Mouse (Mus musculus): ENCODE data around the gene Fam83b. TPM values are rescaled to one million over a fixed set of nuclear protein-coding genes. Genes with fewer than 3 reads are reported as not detected.

Fam83b gene
- polyA plus RNA-seq, 1 experiment from 2014 or later: 0.13 TPM

DNA sequence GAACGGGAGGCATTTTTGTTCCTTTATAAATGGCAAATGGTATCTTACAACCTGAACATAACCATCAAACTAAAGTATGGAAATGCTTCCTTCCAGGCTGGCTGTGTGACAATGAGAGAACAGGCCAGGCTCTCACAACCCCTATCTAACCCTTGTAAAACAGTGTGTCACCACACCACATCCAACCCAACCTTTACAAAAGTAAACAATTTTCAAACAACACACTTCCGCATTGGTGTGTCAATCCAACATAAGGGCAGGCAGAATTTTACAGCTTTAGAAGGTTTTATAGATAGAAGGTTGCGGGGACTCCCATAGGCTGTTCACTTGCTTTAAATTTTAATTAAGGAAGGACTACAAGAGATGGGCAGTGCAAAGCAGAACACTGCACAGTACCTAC is 77.2 kb downstream of the Fam83b start:
- H3K4me3 ChIP-seq (replicated peaks): no peak overlapping the region
- H3K27ac ChIP-seq: no peak overlapping the region
- H3K9me3 ChIP-seq: no peaks in the 10 kb centered on the region
- no peak for ATAC-seq (ENCODE audit: low FRiP score)
- no peak overlapping the region for H3K4me2 ChIP-seq
- 92% methylated on average over 3 of the region's 3 CpGs for WGBS
- no peaks in the 10 kb centered on the region for H3K27me3 ChIP-seq
- no peaks in the 10 kb centered on the region for H3K4me1 ChIP-seq
- no peaks in the 10 kb centered on the region for H3K36me3 ChIP-seq (replicated peaks)
- H3K9ac ChIP-seq: no peak overlapping the region

- WGBS: 76% methylated on average over 3 of the region's 3 CpGs
- H3K4me3 ChIP-seq (replicated peaks): no peak overlapping the region
These were observed 86.8 kb downstream of the Fam83b start for GRCm38 (mm10) chr9:76480088-76480487.

DNA sequence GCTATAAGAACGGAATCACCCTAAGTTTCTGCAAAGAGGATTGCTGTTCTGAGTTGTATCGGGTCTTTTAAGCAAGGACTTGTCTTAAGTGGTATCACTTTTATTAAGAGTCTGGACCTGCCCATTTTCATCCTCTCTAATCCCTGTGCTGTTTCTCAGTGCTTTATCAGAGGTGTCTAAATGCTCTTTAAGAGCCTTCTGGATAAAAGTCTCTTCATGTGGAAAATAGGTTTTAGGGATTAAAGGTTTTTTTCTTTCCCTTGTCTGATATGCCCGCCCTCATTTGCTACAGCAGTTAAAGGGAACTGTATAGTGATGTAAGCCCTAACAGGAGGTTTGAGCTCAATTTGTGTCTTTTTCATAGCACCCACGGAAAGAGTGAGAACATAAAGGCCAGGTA is 97.4 kb downstream of the Fam83b start:
- H3K27ac ChIP-seq: no peak overlapping the region
- H3K4me2 ChIP-seq: no peak overlapping the region
- 14% methylated on average over 4 of the region's 4 CpGs for WGBS
- no peaks in the 10 kb centered on the region for H3K9me3 ChIP-seq
- H3K4me1 ChIP-seq: 0 out of 2 replicates have a peak, but pooled peaks cover 3% of the 10 kb centered on the region
- no peak overlapping the region for H3K9ac ChIP-seq
- H3K27me3 ChIP-seq: no peaks in the 10 kb centered on the region
- ATAC-seq (ENCODE audit: low FRiP score): no peak
- H3K36me3 ChIP-seq (replicated peaks): no peaks in the 10 kb centered on the region
- no peak overlapping the region for H3K4me3 ChIP-seq (replicated peaks)

More at GRCm38 (mm10) chr9:76480088-76480487, 86.8 kb downstream of the Fam83b start:
- H3K9me3 ChIP-seq: no peaks in the 10 kb centered on the region
- no peak overlapping the region for H3K9ac ChIP-seq
- no peak for ATAC-seq (ENCODE audit: low FRiP score)
- H3K4me2 ChIP-seq: no peak overlapping the region
- H3K27me3 ChIP-seq: no peaks in the 10 kb centered on the region
- H3K36me3 ChIP-seq (replicated peaks): no peaks in the 10 kb centered on the region
- H3K4me1 ChIP-seq: no peaks in the 10 kb centered on the region
- no peak overlapping the region for H3K27ac ChIP-seq

DNA sequence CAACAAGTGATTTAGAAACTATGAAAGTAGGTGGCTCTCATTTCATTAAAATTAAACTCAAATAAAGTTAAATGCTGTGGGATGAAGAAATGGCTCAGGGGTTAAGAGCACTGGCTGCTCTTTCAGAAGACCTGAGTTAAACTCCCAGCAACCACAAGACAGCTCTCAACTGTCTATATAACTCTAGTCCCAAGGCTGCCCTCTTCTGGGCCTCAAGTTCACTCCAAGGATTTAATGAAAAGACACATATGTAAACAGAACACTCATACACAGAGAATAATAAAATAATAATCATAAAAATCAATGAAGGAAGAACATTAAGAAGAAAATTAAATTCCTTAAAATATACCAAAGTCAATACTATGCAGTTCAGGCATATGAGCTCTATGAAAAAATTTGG is 105.4 kb downstream of the Fam83b start:
- Histone ChIP-seq H3K9me3 (no peaks in the 10 kb centered on the region), H3K4me2 (no peak overlapping the region), H3K9ac (no peak overlapping the region), H3K27me3 (no peaks in the 10 kb centered on the region), H3K27ac (no peak overlapping the region), H3K4me1 (no peaks in the 10 kb centered on the region), H3K36me3 (replicated peaks) (no peaks in the 10 kb centered on the region), H3K4me3 (replicated peaks) (no peak overlapping the region)
- ATAC-seq (ENCODE audit: low FRiP score): no peak

GRCm38 (mm10) chr9:76455703-76456102 is 111.2 kb downstream of the Fam83b start:
- H3K4me2 ChIP-seq: no peak overlapping the region
- no peak overlapping the region for H3K4me3 ChIP-seq (replicated peaks)
- no peak for ATAC-seq (ENCODE audit: low FRiP score)
- no peak overlapping the region for H3K27ac ChIP-seq
- 94% methylated on average over 3 of the region's 3 CpGs for whole genome bisulfite sequencing
- no peak overlapping the region for H3K9ac ChIP-seq
- no peaks in the 10 kb centered on the region for H3K27me3 ChIP-seq
- H3K9me3 ChIP-seq: no peaks in the 10 kb centered on the region
- H3K36me3 ChIP-seq (replicated peaks): no peaks in the 10 kb centered on the region
- no peaks in the 10 kb centered on the region for H3K4me1 ChIP-seq

Other genes starting within 250 kb of the Fam83b start
- gene Hcrtr2, start 243.3 kb downstream of the Fam83b start, polyA plus RNA-seq (2016; fragmentation: Nextera tagmentation; extraction: Ambion mirVana): 0.72 and 0.77 TPM in 2 replicates

All from forebrain, embryonic 12.5 days (tissue).